Mouse (Mus musculus): ENCODE results near the gene Gm13283. TPM values are rescaled to one million over a fixed set of nuclear protein-coding genes. Genes with fewer than 3 reads are reported as not detected.
A peak's percentile ranks its signal among the peaks of the same experiment; 100 is the strongest.
"Not testable (repeated sequence)": the region's sequence is repeated elsewhere in the genome, so short reads cannot be mapped to it uniquely, and the experiment has no call there.

Gm13283 gene
- polyA plus RNA-seq, 1 experiment from 2014 or later = 0.60 TPM

- Histone ChIP-seq H3K4me3 (peak within 1 kb of the TSS; percentile 30), H3K4me2 (0 out of 2 replicates have a peak within 1 kb of the TSS, but pooled peaks have one; percentile 30)
- H3K4me1 ChIP-seq; ATAC-seq (ENCODE audit: insufficient number of reproducible peaks, low FRiP score, low TSS enrichment, low read depth); H3K9ac ChIP-seq; H3K27ac ChIP-seq; H3K9me3 ChIP-seq; H3K36me3 ChIP-seq; H3K27me3 ChIP-seq: not testable (repeated sequence)
- no CpG with 5 or more reads among the region's 8 CpGs for WGBS
Observed at GRCm38 (mm10) chr4:88805231-88805630, 45.3 kb downstream of the Gm13283 start, which contains the start of gene Gm13288. Gm13288 (plus strand) TSS chr4:88805531.

- not testable (repeated sequence) for H3K9ac ChIP-seq; ATAC-seq (ENCODE audit: insufficient number of reproducible peaks, low FRiP score, low TSS enrichment, low read depth); H3K9me3 ChIP-seq; H3K27me3 ChIP-seq; H3K4me1 ChIP-seq; H3K27ac ChIP-seq; H3K36me3 ChIP-seq
- 0 out of 2 replicates have a peak overlapping the region, but pooled peaks have one; percentile 30 for H3K4me2 ChIP-seq
- WGBS = 0% methylated on average over 7 of the region's 34 CpGs
- peak overlapping the region; percentile 30 for H3K4me3 ChIP-seq
Observed at GRCm38 (mm10) chr4:88805761-88806160, 45.8 kb downstream of the Gm13283 start.

Other genes with a start within 250 kb of the Gm13283 start
- not detected in 2 replicates for gene Ifnb1, start 237.3 kb upstream of the Gm13283 start, polyA plus RNA-seq (2015; fragmentation: Nextera tagmentation; extraction: Ambion mirVana)
- not detected in 2 replicates for gene Ifna15, start 201.9 kb upstream of the Gm13283 start, polyA plus RNA-seq (2015; fragmentation: Nextera tagmentation; extraction: Ambion mirVana)
- gene Ifna14, start 188.3 kb upstream of the Gm13283 start, polyA plus RNA-seq (2015; fragmentation: Nextera tagmentation; extraction: Ambion mirVana) = not detected in 2 replicates
- gene Ifna9, start 167.7 kb upstream of the Gm13283 start, polyA plus RNA-seq (2015; fragmentation: Nextera tagmentation; extraction: Ambion mirVana) = not detected in 2 replicates
- not detected in 2 replicates for gene Ifna12, start 156.7 kb upstream of the Gm13283 start, polyA plus RNA-seq (2015; fragmentation: Nextera tagmentation; extraction: Ambion mirVana)
- gene C87499, start 125.7 kb upstream of the Gm13283 start, polyA plus RNA-seq (2015; fragmentation: Nextera tagmentation; extraction: Ambion mirVana) = not detected in 2 replicates
- gene Ifna13, start 115.7 kb upstream of the Gm13283 start, polyA plus RNA-seq (2015; fragmentation: Nextera tagmentation; extraction: Ambion mirVana) = not detected in 2 replicates
- not detected in 2 replicates for gene Ifna16, start 83.2 kb upstream of the Gm13283 start, polyA plus RNA-seq (2015; fragmentation: Nextera tagmentation; extraction: Ambion mirVana)
- gene Ifna2, start 76.2 kb upstream of the Gm13283 start, polyA plus RNA-seq (2015; fragmentation: Nextera tagmentation; extraction: Ambion mirVana) = not detected in 2 replicates
- not detected in 2 replicates for gene Ifnab, start 68.8 kb upstream of the Gm13283 start, polyA plus RNA-seq (2015; fragmentation: Nextera tagmentation; extraction: Ambion mirVana)
- 0.56 and 1.1 TPM in 2 replicates for gene Gm26566, start 38.3 kb upstream of the Gm13283 start, polyA plus RNA-seq (2015; fragmentation: Nextera tagmentation; extraction: Ambion mirVana)
- gene Klhl9, start 37.7 kb upstream of the Gm13283 start, polyA plus RNA-seq (2015; fragmentation: Nextera tagmentation; extraction: Ambion mirVana) = 93.3 and 105 TPM in 2 replicates
- not detected in 2 replicates for gene Gm13271, start 5.3 kb upstream of the Gm13283 start, polyA plus RNA-seq (2015; fragmentation: Nextera tagmentation; extraction: Ambion mirVana)
- 0.76 and 0.87 TPM in 2 replicates for gene Gm13290, start 13.7 kb downstream of the Gm13283 start, polyA plus RNA-seq (2015; fragmentation: Nextera tagmentation; extraction: Ambion mirVana)
- gene Gm13289, start 16.8 kb downstream of the Gm13283 start, polyA plus RNA-seq (2015; fragmentation: Nextera tagmentation; extraction: Ambion mirVana) = not detected in 2 replicates
- not detected in 2 replicates for gene Gm13272, start 19.7 kb downstream of the Gm13283 start, polyA plus RNA-seq (2015; fragmentation: Nextera tagmentation; extraction: Ambion mirVana)
- 0.26 and 0.37 TPM in 2 replicates for gene Ifnz, start 22.0 kb downstream of the Gm13283 start, polyA plus RNA-seq (2015; fragmentation: Nextera tagmentation; extraction: Ambion mirVana)
- not detected in 2 replicates for gene Gm13276, start 25.6 kb downstream of the Gm13283 start, polyA plus RNA-seq (2015; fragmentation: Nextera tagmentation; extraction: Ambion mirVana)
- gene Gm13277, start 28.5 kb downstream of the Gm13283 start, polyA plus RNA-seq (2015; fragmentation: Nextera tagmentation; extraction: Ambion mirVana) = not detected in 2 replicates
- gene Gm13278, start 31.4 kb downstream of the Gm13283 start, polyA plus RNA-seq (2015; fragmentation: Nextera tagmentation; extraction: Ambion mirVana) = not detected in 2 replicates
- gene Gm13275, start 34.4 kb downstream of the Gm13283 start, polyA plus RNA-seq (2015; fragmentation: Nextera tagmentation; extraction: Ambion mirVana) = not detected in 2 replicates
- gene Gm13279, start 37.3 kb downstream of the Gm13283 start, polyA plus RNA-seq (2015; fragmentation: Nextera tagmentation; extraction: Ambion mirVana) = not detected in 2 replicates
- gene Gm13285, start 39.5 kb downstream of the Gm13283 start, polyA plus RNA-seq (2015; fragmentation: Nextera tagmentation; extraction: Ambion mirVana) = 0.93 and 1.4 TPM in 2 replicates
- 0.36 TPM in 1 of 2 replicates, not detected in the other for gene Gm13287, start 43.1 kb downstream of the Gm13283 start, polyA plus RNA-seq (2015; fragmentation: Nextera tagmentation; extraction: Ambion mirVana)
- 0.15 TPM in 1 of 2 replicates, not detected in the other for gene Gm13288, start 45.4 kb downstream of the Gm13283 start, polyA plus RNA-seq (2015; fragmentation: Nextera tagmentation; extraction: Ambion mirVana)
- gene Ifna7, start 56.1 kb downstream of the Gm13283 start, polyA plus RNA-seq (2015; fragmentation: Nextera tagmentation; extraction: Ambion mirVana) = not detected in 2 replicates
- not detected in 2 replicates for gene Ifna11, start 59.8 kb downstream of the Gm13283 start, polyA plus RNA-seq (2015; fragmentation: Nextera tagmentation; extraction: Ambion mirVana)
- gene Ifna6, start 67.3 kb downstream of the Gm13283 start, polyA plus RNA-seq (2015; fragmentation: Nextera tagmentation; extraction: Ambion mirVana) = not detected in 2 replicates
- gene Ifna5, start 75.4 kb downstream of the Gm13283 start, polyA plus RNA-seq (2015; fragmentation: Nextera tagmentation; extraction: Ambion mirVana) = not detected in 2 replicates
- gene Ifna4, start 81.7 kb downstream of the Gm13283 start, polyA plus RNA-seq (2015; fragmentation: Nextera tagmentation; extraction: Ambion mirVana) = not detected in 2 replicates
- not detected in 2 replicates for gene Ifna1, start 90.0 kb downstream of the Gm13283 start, polyA plus RNA-seq (2015; fragmentation: Nextera tagmentation; extraction: Ambion mirVana)
- not detected in 2 replicates for gene Ifne, start 120.1 kb downstream of the Gm13283 start, polyA plus RNA-seq (2015; fragmentation: Nextera tagmentation; extraction: Ambion mirVana)